Mouse (Mus musculus): ENCODE data around the gene Hnrnpll. TPM values are rescaled to one million over a fixed set of nuclear protein-coding genes. Genes with fewer than 3 reads are reported as not detected.

The Hnrnpll gene
- polyA plus RNA-seq, 1 experiment from 2014 or later = 55.6 TPM

GRCm38 (mm10) chr17:79999631-80000030 is 62.5 kb downstream of the Hnrnpll start:
- WGBS = 86% methylated on average over 14 of the region's 14 CpGs
- Histone ChIP-seq H3K4me3 (ENCODE audit: low read depth, low read length) (no peak overlapping the region), H3K36me3 (ENCODE audit: control insufficient read depth, insufficient read depth, low read length) (no peaks in the 10 kb centered on the region), H3K27ac (replicated peaks; ENCODE audit: low read depth, low read length) (no peak overlapping the region), H3K9me3 (ENCODE audit: control insufficient read depth, low read length) (no peaks in the 10 kb centered on the region), H3K9ac (ENCODE audit: low read depth, low read length) (no peak overlapping the region), H3K27me3 (replicated peaks; ENCODE audit: control insufficient read depth, insufficient read depth, low read length) (no peaks in the 10 kb centered on the region), H3K4me1 (ENCODE audit: control insufficient read depth, insufficient read depth, low read length) (no peaks in the 10 kb centered on the region), H3K4me2 (ENCODE audit: low read depth, low read length) (no peak overlapping the region)
- DNase-seq (ENCODE audit: low spot score) = no peak
- no peak for ATAC-seq (ENCODE audit: low read depth)

GRCm38 (mm10) chr17:79998986-79999385 is 63.1 kb downstream of the Hnrnpll start:
- DNase-seq (ENCODE audit: low spot score) (no peak), ATAC-seq (ENCODE audit: low read depth) (no peak)
- 54% methylated on average over 5 of the region's 5 CpGs for WGBS
- Histone ChIP-seq H3K4me1 (ENCODE audit: control insufficient read depth, insufficient read depth, low read length) (no peaks in the 10 kb centered on the region), H3K27me3 (replicated peaks; ENCODE audit: control insufficient read depth, insufficient read depth, low read length) (no peaks in the 10 kb centered on the region), H3K4me3 (ENCODE audit: low read depth, low read length) (no peak overlapping the region), H3K27ac (replicated peaks; ENCODE audit: low read depth, low read length) (no peak overlapping the region), H3K9ac (ENCODE audit: low read depth, low read length) (no peak overlapping the region), H3K9me3 (ENCODE audit: control insufficient read depth, low read length) (no peaks in the 10 kb centered on the region), H3K4me2 (ENCODE audit: low read depth, low read length) (no peak overlapping the region), H3K36me3 (ENCODE audit: control insufficient read depth, insufficient read depth, low read length) (no peaks in the 10 kb centered on the region)

- Histone ChIP-seq H3K4me2 (ENCODE audit: low read depth, low read length) (no peak overlapping the region), H3K4me3 (ENCODE audit: low read depth, low read length) (no peak overlapping the region), H3K36me3 (ENCODE audit: control insufficient read depth, insufficient read depth, low read length) (no peaks in the 10 kb centered on the region), H3K27me3 (replicated peaks; ENCODE audit: control insufficient read depth, insufficient read depth, low read length) (no peaks in the 10 kb centered on the region), H3K9ac (ENCODE audit: low read depth, low read length) (no peak overlapping the region), H3K9me3 (ENCODE audit: control insufficient read depth, low read length) (no peaks in the 10 kb centered on the region), H3K4me1 (ENCODE audit: control insufficient read depth, insufficient read depth, low read length) (0 out of 2 replicates have a peak, but pooled peaks cover 8% of the 10 kb centered on the region), H3K27ac (replicated peaks; ENCODE audit: low read depth, low read length) (no peak overlapping the region)
- WGBS = 75% methylated on average over 3 of the region's 3 CpGs
- ATAC-seq (ENCODE audit: low read depth) = no peak
- no peak for DNase-seq (ENCODE audit: low spot score)
Observed at GRCm38 (mm10) chr17:79995091-79995691, 66.9 kb downstream of the Hnrnpll start.

- Histone ChIP-seq H3K27ac (replicated peaks; ENCODE audit: low read depth, low read length) (no peak overlapping the region), H3K4me1 (ENCODE audit: control insufficient read depth, insufficient read depth, low read length) (0 out of 2 replicates have a peak, but pooled peaks cover 8% of the 10 kb centered on the region), H3K36me3 (ENCODE audit: control insufficient read depth, insufficient read depth, low read length) (no peaks in the 10 kb centered on the region), H3K4me2 (ENCODE audit: low read depth, low read length) (no peak overlapping the region), H3K9ac (ENCODE audit: low read depth, low read length) (no peak overlapping the region), H3K4me3 (ENCODE audit: low read depth, low read length) (no peak overlapping the region), H3K9me3 (ENCODE audit: control insufficient read depth, low read length) (no peaks in the 10 kb centered on the region), H3K27me3 (replicated peaks; ENCODE audit: control insufficient read depth, insufficient read depth, low read length) (no peaks in the 10 kb centered on the region)
- 86% methylated on average over 3 of the region's 3 CpGs for WGBS
- ATAC-seq (ENCODE audit: low read depth) = no peak
- no peak for DNase-seq (ENCODE audit: low spot score)
Observed at GRCm38 (mm10) chr17:79992114-79992513, 70.0 kb downstream of the Hnrnpll start.

GRCm38 (mm10) chr17:79991166-79991958 is 70.8 kb downstream of the Hnrnpll start:
- Histone ChIP-seq H3K4me2 (ENCODE audit: low read depth, low read length) (no peak overlapping the region), H3K36me3 (ENCODE audit: control insufficient read depth, insufficient read depth, low read length) (no peaks in the 10 kb centered on the region), H3K9ac (ENCODE audit: low read depth, low read length) (no peak overlapping the region), H3K27me3 (replicated peaks; ENCODE audit: control insufficient read depth, insufficient read depth, low read length) (no peaks in the 10 kb centered on the region), H3K4me3 (ENCODE audit: low read depth, low read length) (no peak overlapping the region), H3K4me1 (ENCODE audit: control insufficient read depth, insufficient read depth, low read length) (0 out of 2 replicates have a peak, but pooled peaks cover 8% of the 10 kb centered on the region), H3K9me3 (ENCODE audit: control insufficient read depth, low read length) (no peaks in the 10 kb centered on the region), H3K27ac (replicated peaks; ENCODE audit: low read depth, low read length) (no peak overlapping the region)
- peak; percentile 54 for DNase-seq (ENCODE audit: low spot score)
- peak; percentile 60; the same call in 1 of the 2 replicates for ATAC-seq (ENCODE audit: low read depth)
- 65% methylated on average over 12 of the region's 12 CpGs for WGBS

GRCm38 (mm10) chr17:79990161-79990560 is 72.0 kb downstream of the Hnrnpll start:
- Histone ChIP-seq H3K9me3 (ENCODE audit: control insufficient read depth, low read length) (no peaks in the 10 kb centered on the region), H3K4me1 (ENCODE audit: control insufficient read depth, insufficient read depth, low read length) (0 out of 2 replicates have a peak, but pooled peaks cover 8% of the 10 kb centered on the region), H3K36me3 (ENCODE audit: control insufficient read depth, insufficient read depth, low read length) (no peaks in the 10 kb centered on the region), H3K27me3 (replicated peaks; ENCODE audit: control insufficient read depth, insufficient read depth, low read length) (no peaks in the 10 kb centered on the region), H3K4me3 (ENCODE audit: low read depth, low read length) (no peak overlapping the region), H3K4me2 (ENCODE audit: low read depth, low read length) (no peak overlapping the region), H3K27ac (replicated peaks; ENCODE audit: low read depth, low read length) (no peak overlapping the region), H3K9ac (ENCODE audit: low read depth, low read length) (no peak overlapping the region)
- DNase-seq (ENCODE audit: low spot score) (no peak), ATAC-seq (ENCODE audit: low read depth) (no peak)
- WGBS = 84% methylated on average over 7 of the region's 7 CpGs

- WGBS = 95% methylated on average over 7 of the region's 7 CpGs
- DNase-seq (ENCODE audit: low spot score) (no peak), ATAC-seq (ENCODE audit: low read depth) (no peak)
- no peaks in the 10 kb centered on the region for H3K36me3 ChIP-seq (ENCODE audit: control insufficient read depth, insufficient read depth, low read length)
- no peak overlapping the region for H3K9ac ChIP-seq (ENCODE audit: low read depth, low read length)
- H3K4me1 ChIP-seq (ENCODE audit: control insufficient read depth, insufficient read depth, low read length) = peaks cover 14% of the 10 kb centered on the region
- H3K9me3 ChIP-seq (ENCODE audit: control insufficient read depth, low read length) = no peaks in the 10 kb centered on the region
- H3K4me3 ChIP-seq (ENCODE audit: low read depth, low read length) = no peak overlapping the region
- H3K27ac ChIP-seq (replicated peaks; ENCODE audit: low read depth, low read length) = no peak overlapping the region
- H3K27me3 ChIP-seq (replicated peaks; ENCODE audit: control insufficient read depth, insufficient read depth, low read length) = no peaks in the 10 kb centered on the region
- H3K4me2 ChIP-seq (ENCODE audit: low read depth, low read length) = no peak overlapping the region
Observed at GRCm38 (mm10) chr17:79984450-79984849, 77.7 kb downstream of the Hnrnpll start.

- DNase-seq (ENCODE audit: low spot score) = no peak
- Histone ChIP-seq H3K4me3 (ENCODE audit: low read depth, low read length) (no peak overlapping the region), H3K9ac (ENCODE audit: low read depth, low read length) (peak overlapping the region; percentile 40; the same call in 1 of the 2 replicates), H3K9me3 (ENCODE audit: control insufficient read depth, low read length) (no peaks in the 10 kb centered on the region), H3K27ac (replicated peaks; ENCODE audit: low read depth, low read length) (no peak overlapping the region), H3K36me3 (ENCODE audit: control insufficient read depth, insufficient read depth, low read length) (no peaks in the 10 kb centered on the region), H3K27me3 (replicated peaks; ENCODE audit: control insufficient read depth, insufficient read depth, low read length) (no peaks in the 10 kb centered on the region), H3K4me1 (ENCODE audit: control insufficient read depth, insufficient read depth, low read length) (peaks cover 14% of the 10 kb centered on the region), H3K4me2 (ENCODE audit: low read depth, low read length) (no peak overlapping the region)
- no peak for ATAC-seq (ENCODE audit: low read depth)
- 24% methylated on average over 8 of the region's 8 CpGs for WGBS
Observed at GRCm38 (mm10) chr17:79982955-79983529, 79.1 kb downstream of the Hnrnpll start.

Measured in embryonic facial prominence, embryonic 14.5 days (tissue).